Mouse (Mus musculus): ENCODE measurements around the gene Pdss2. TPM values are rescaled to one million over a fixed set of nuclear protein-coding genes. Genes with fewer than 3 reads are reported as not detected.

Gene Pdss2
- polyA plus RNA-seq, 1 experiment from 2014 or later = 4.4 TPM

- H3K36me3 ChIP-seq (ENCODE audit: inconsistent target) = no peaks in the 10 kb centered on the region
- no peak overlapping the region for H3K4me3 ChIP-seq (ENCODE audit: inconsistent target)
- H3K27ac ChIP-seq = no peak overlapping the region
- WGBS (ENCODE audit: missing documents) = 87% methylated on average over 15 of the region's 15 CpGs
- no peaks in the 10 kb centered on the region for H3K79me2 ChIP-seq (ENCODE audit: inconsistent target)
Observed at GRCm38 (mm10) chr10:43440981-43441740, 219.9 kb downstream of the Pdss2 start.

DNA sequence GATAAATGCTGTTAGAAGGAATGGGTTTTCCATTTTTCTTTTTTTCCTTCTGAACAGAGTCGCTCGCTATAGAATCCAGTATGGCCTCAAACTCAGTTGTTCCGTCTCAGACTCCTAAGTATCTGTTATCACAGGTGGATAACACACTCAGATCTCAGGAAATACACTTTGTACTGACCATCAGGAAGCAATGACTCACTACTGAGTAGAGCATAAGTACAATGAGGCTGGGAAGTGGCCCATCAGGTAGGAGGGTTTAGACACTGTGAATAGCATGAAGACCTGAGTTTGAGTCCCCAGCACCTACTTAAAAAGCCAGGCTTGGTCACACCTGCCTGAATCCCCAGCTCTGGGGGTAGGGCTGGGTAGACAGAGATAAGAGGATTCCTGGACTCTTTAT is 227.4 kb downstream of the Pdss2 start:
- Histone ChIP-seq H3K79me2 (ENCODE audit: inconsistent target) (no peaks in the 10 kb centered on the region), H3K27ac (no peak overlapping the region), H3K36me3 (ENCODE audit: inconsistent target) (no peaks in the 10 kb centered on the region), H3K4me3 (ENCODE audit: inconsistent target) (no peak overlapping the region)
- WGBS (ENCODE audit: missing documents) = 96% methylated on average over 3 of the region's 3 CpGs

DNA sequence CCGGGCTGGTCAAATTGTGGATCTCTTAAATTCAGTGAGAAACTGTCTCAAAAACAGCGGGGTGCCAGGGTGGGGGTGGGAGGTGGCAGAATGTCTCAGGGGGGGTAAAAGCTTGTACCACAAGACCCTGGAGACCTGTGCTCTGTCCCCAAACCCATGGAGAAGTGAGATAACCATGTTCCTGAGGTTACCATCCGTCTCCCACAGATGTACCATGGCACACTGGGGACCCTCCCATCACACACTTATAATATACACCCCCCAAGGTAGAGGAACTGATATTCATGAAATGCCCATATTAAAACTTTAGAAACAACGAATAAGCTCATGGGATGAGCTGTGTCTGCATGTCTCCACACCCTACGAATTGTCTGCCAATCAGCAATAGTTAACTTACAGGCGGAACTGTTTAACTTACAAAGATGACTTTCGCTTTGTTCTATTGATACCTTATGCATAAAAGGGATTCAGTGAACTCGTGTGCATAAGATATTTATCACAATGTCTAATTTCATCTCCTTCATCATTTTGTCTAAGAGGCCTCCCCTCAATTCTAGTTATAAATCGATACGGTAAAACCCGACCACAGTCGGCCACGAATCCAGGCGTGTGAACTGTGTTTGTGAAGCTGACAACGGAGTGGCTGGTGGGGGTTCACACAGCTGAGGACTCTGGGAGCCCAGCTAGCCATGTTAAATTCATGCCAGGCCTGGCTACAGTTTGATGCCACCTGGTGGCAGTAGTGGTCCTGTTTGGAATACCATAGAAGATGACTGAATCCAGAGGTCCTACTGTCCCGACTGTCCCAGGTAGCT is 230.8 kb downstream of the Pdss2 start:
- Histone ChIP-seq H3K79me2 (ENCODE audit: inconsistent target) (no peaks in the 10 kb centered on the region), H3K27ac (no peak overlapping the region), H3K4me3 (ENCODE audit: inconsistent target) (peak overlapping the region; percentile 8; the same call in 1 of the 2 replicates), H3K36me3 (ENCODE audit: inconsistent target) (no peaks in the 10 kb centered on the region)
- 17% methylated on average over 16 of the region's 16 CpGs for WGBS (ENCODE audit: missing documents)

- Histone ChIP-seq H3K79me2 (ENCODE audit: inconsistent target) (no peaks in the 10 kb centered on the region), H3K36me3 (ENCODE audit: inconsistent target) (no peaks in the 10 kb centered on the region), H3K27ac (no peak overlapping the region), H3K4me3 (ENCODE audit: inconsistent target) (no peak overlapping the region)
- WGBS (ENCODE audit: missing documents) = 24% methylated on average over 5 of the region's 5 CpGs
Observed at GRCm38 (mm10) chr10:43452663-43452996, 231.3 kb downstream of the Pdss2 start.

GRCm38 (mm10) chr10:43454219-43454618 is 232.9 kb downstream of the Pdss2 start:
- WGBS (ENCODE audit: missing documents) = 83% methylated on average over 1 of the region's 1 CpGs
- Histone ChIP-seq H3K36me3 (ENCODE audit: inconsistent target) (no peaks in the 10 kb centered on the region), H3K4me3 (ENCODE audit: inconsistent target) (no peak overlapping the region), H3K27ac (no peak overlapping the region), H3K79me2 (ENCODE audit: inconsistent target) (no peaks in the 10 kb centered on the region)

GRCm38 (mm10) chr10:43454671-43455070 is 233.4 kb downstream of the Pdss2 start:
- no peaks in the 10 kb centered on the region for H3K79me2 ChIP-seq (ENCODE audit: inconsistent target)
- no peak overlapping the region for H3K4me3 ChIP-seq (ENCODE audit: inconsistent target)
- 100% methylated on average over 3 of the region's 3 CpGs for WGBS (ENCODE audit: missing documents)

GRCm38 (mm10) chr10:43462821-43463220 is 241.5 kb downstream of the Pdss2 start:
- H3K27ac ChIP-seq = no peak overlapping the region
- no peaks in the 10 kb centered on the region for H3K79me2 ChIP-seq (ENCODE audit: inconsistent target)
- no peak overlapping the region for H3K4me3 ChIP-seq (ENCODE audit: inconsistent target)
- H3K36me3 ChIP-seq (ENCODE audit: inconsistent target) = no peaks in the 10 kb centered on the region
- 96% methylated on average over 5 of the region's 5 CpGs for WGBS (ENCODE audit: missing documents)

More at GRCm38 (mm10) chr10:43454671-43455070, 233.4 kb downstream of the Pdss2 start:
- H3K36me3 ChIP-seq (ENCODE audit: inconsistent target) = no peaks in the 10 kb centered on the region
- H3K27ac ChIP-seq = no peak overlapping the region

- WGBS (ENCODE audit: missing documents) = 84% methylated on average over 3 of the region's 3 CpGs
Observed at GRCm38 (mm10) chr10:43463227-43463626, 241.9 kb downstream of the Pdss2 start.

GRCm38 (mm10) chr10:43466223-43466622 is 244.9 kb downstream of the Pdss2 start:
- 95% methylated on average over 2 of the region's 2 CpGs for WGBS (ENCODE audit: missing documents)

More at GRCm38 (mm10) chr10:43463227-43463626, 241.9 kb downstream of the Pdss2 start:
- no peaks in the 10 kb centered on the region for H3K36me3 ChIP-seq (ENCODE audit: inconsistent target)
- no peak overlapping the region for H3K4me3 ChIP-seq (ENCODE audit: inconsistent target)
- no peaks in the 10 kb centered on the region for H3K79me2 ChIP-seq (ENCODE audit: inconsistent target)
- no peak overlapping the region for H3K27ac ChIP-seq

GRCm38 (mm10) chr10:43467659-43468058 is 246.4 kb downstream of the Pdss2 start:
- H3K4me3 ChIP-seq (ENCODE audit: inconsistent target) = no peak overlapping the region
- WGBS (ENCODE audit: missing documents) = 40% methylated on average over 13 of the region's 13 CpGs
- H3K36me3 ChIP-seq (ENCODE audit: inconsistent target) = no peaks in the 10 kb centered on the region
- H3K79me2 ChIP-seq (ENCODE audit: inconsistent target) = no peaks in the 10 kb centered on the region
- H3K27ac ChIP-seq = no peak overlapping the region

More at GRCm38 (mm10) chr10:43466223-43466622, 244.9 kb downstream of the Pdss2 start:
- no peak overlapping the region for H3K27ac ChIP-seq
- H3K36me3 ChIP-seq (ENCODE audit: inconsistent target) = no peaks in the 10 kb centered on the region
- H3K4me3 ChIP-seq (ENCODE audit: inconsistent target) = no peak overlapping the region
- H3K79me2 ChIP-seq (ENCODE audit: inconsistent target) = no peaks in the 10 kb centered on the region

GRCm38 (mm10) chr10:43468293-43468692 is 247.0 kb downstream of the Pdss2 start:
- H3K79me2 ChIP-seq (ENCODE audit: inconsistent target) = no peaks in the 10 kb centered on the region
- no peak overlapping the region for H3K27ac ChIP-seq
- H3K4me3 ChIP-seq (ENCODE audit: inconsistent target) = no peak overlapping the region
- 95% methylated on average over 6 of the region's 6 CpGs for WGBS (ENCODE audit: missing documents)
- no peaks in the 10 kb centered on the region for H3K36me3 ChIP-seq (ENCODE audit: inconsistent target)

- Histone ChIP-seq H3K27ac (no peak overlapping the region), H3K4me3 (ENCODE audit: inconsistent target) (no peak overlapping the region), H3K79me2 (ENCODE audit: inconsistent target) (no peaks in the 10 kb centered on the region), H3K36me3 (ENCODE audit: inconsistent target) (no peaks in the 10 kb centered on the region)
- 48% methylated on average over 4 of the region's 4 CpGs for whole genome bisulfite sequencing (ENCODE audit: missing documents)
Observed at GRCm38 (mm10) chr10:43475376-43475775, 254.1 kb downstream of the Pdss2 start.

- no peak overlapping the region for H3K4me3 ChIP-seq (ENCODE audit: inconsistent target)
- H3K27ac ChIP-seq = no peak overlapping the region
- 82% methylated on average over 9 of the region's 9 CpGs for WGBS (ENCODE audit: missing documents)
- no peaks in the 10 kb centered on the region for H3K36me3 ChIP-seq (ENCODE audit: inconsistent target)
- no peaks in the 10 kb centered on the region; the same call in 1 of the 2 replicates for H3K79me2 ChIP-seq (ENCODE audit: inconsistent target)
Observed at GRCm38 (mm10) chr10:43477459-43477858, 256.2 kb downstream of the Pdss2 start.

DNA sequence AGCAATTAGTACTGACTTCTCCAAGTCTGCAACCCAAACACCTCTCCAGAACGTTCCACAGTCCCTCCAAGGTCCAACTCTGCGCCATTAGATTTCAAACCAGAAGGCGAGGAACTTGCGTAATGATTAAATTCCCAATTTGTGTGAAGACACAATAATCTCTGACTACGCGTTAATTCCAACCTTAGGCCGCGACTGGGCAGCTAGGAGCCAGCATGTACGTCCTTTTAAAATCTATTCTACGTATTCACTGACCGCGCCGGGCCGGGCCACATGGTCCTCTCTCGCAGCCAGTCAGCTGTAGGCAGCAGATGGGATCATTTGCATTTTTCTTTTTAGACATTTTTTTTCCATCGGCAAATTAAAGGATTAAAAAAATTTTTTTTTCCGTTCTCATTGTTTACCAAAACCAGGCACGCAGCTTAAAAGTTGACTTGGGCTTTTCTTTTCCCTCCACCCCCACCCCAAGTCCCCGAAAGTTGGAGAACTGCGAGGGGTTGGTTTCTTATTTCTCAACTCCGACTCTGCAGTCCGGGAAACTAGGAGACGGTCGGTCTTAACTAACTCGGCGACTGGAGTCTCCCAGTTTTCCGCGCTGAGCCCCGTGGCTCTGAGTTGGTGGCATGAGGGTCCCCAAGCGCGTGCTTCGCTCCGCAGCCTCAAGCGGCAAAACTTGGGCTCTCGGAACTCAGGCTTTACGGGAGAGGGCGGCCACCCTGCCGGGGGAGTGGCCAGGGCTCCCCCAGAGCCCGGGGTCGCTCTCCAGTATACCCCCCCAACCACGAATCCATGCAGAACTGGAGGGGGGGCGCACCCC is 256.8 kb downstream of the Pdss2 start:
- Histone ChIP-seq H3K27ac (no peak overlapping the region), H3K4me3 (ENCODE audit: inconsistent target) (peak overlapping the region; percentile 33), H3K79me2 (ENCODE audit: inconsistent target) (no peaks in the 10 kb centered on the region; the same call in 1 of the 2 replicates), H3K36me3 (ENCODE audit: inconsistent target) (no peaks in the 10 kb centered on the region)
- 5% methylated on average over 42 of the region's 42 CpGs for WGBS (ENCODE audit: missing documents)

Data from macrophage (primary cell).